Mouse (Mus musculus): Measurements from ENCODE around the gene Zfp706. TPM values are rescaled to one million over a fixed set of nuclear protein-coding genes. Genes with fewer than 3 reads are reported as not detected.

The Zfp706 gene
- total RNA-seq, 1 experiment = 65.1 TPM

GRCm38 (mm10) chr15:36995166-36995565 lies 12.4 kb downstream of the Zfp706 start:
- Histone ChIP-seq H3K4me3 (ENCODE audit: insufficient read depth in 1 of 2, low read depth in 1 of 2, low read length in 2 of 2, poor library complexity in 1 of 2, severe bottlenecking in 1 of 2) (no peak overlapping the region), H3K27ac (ENCODE audit: insufficient read depth, low read depth, low read length, poor library complexity, severe bottlenecking) (no peak overlapping the region), H3K9me3 (ENCODE audit: control insufficient read depth, insufficient read depth, low read depth, low read length) (no peaks in the 10 kb centered on the region; the same call in 1 of the 2 replicates), H3K9ac (ENCODE audit: insufficient read depth, low read depth, low read length, poor library complexity, severe bottlenecking) (no peak overlapping the region), H3K36me3 (ENCODE audit: control insufficient read depth, insufficient read depth, low read length, poor library complexity, severe bottlenecking) (peaks cover 20% of the 10 kb centered on the region), H3K4me1 (ENCODE audit: control insufficient read depth in 2 of 2, insufficient read depth in 2 of 2, low read length in 2 of 2, poor library complexity in 1 of 2) (peaks cover 6 to 10% of the 10 kb centered on the region in 2 experiments; a peak in 3 of 4 replicates)
- in situ Hi-C loops (cut with MboI; ENCODE audit: low sequenced_read_pairs in 2 of 2, unreplicated experiment in 2 of 2) = no loop called here
- no peak for DNase-seq (ENCODE audit: low read depth, low spot score)
- TF ChIP-seq MAFK (IDR thresholded peaks at IDR 0.05; ENCODE audit: insufficient read depth, low read depth, low read length) (no peak), CHD2 (IDR thresholded peaks at IDR 0.05; ENCODE audit: low read depth, low read length) (no peak), ZC3H11A (IDR thresholded peaks at IDR 0.05; ENCODE audit: borderline replicate concordance, low read depth, low read length) (no peak)

- Histone ChIP-seq H3K36me3 (ENCODE audit: control insufficient read depth, insufficient read depth, low read length, poor library complexity, severe bottlenecking) (peaks cover 18% of the 10 kb centered on the region), H3K4me1 (ENCODE audit: control insufficient read depth in 2 of 2, insufficient read depth in 2 of 2, low read length in 2 of 2, poor library complexity in 1 of 2) (peaks cover 6 to 10% of the 10 kb centered on the region in 2 experiments; a peak in 3 of 4 replicates), H3K27ac (ENCODE audit: insufficient read depth, low read depth, low read length, poor library complexity, severe bottlenecking) (no peak overlapping the region; the same call in 1 of the 2 replicates), H3K9me3 (ENCODE audit: control insufficient read depth, insufficient read depth, low read depth, low read length) (no peaks in the 10 kb centered on the region; the same call in 1 of the 2 replicates), H3K9ac (ENCODE audit: insufficient read depth, low read depth, low read length, poor library complexity, severe bottlenecking) (no peak overlapping the region), H3K4me3 (ENCODE audit: insufficient read depth in 1 of 2, low read depth in 1 of 2, low read length in 2 of 2, poor library complexity in 1 of 2, severe bottlenecking in 1 of 2) (no peak overlapping the region)
- TF ChIP-seq CHD2 (IDR thresholded peaks at IDR 0.05; ENCODE audit: low read depth, low read length) (no peak), ZNF384 (IDR thresholded peaks at IDR 0.05; ENCODE audit: low read depth, low read length) (no peak), ZC3H11A (IDR thresholded peaks at IDR 0.05; ENCODE audit: borderline replicate concordance, low read depth, low read length) (no peak), MAFK (IDR thresholded peaks at IDR 0.05; ENCODE audit: insufficient read depth, low read depth, low read length) (no peak), HCFC1 (IDR thresholded peaks at IDR 0.05; ENCODE audit: borderline replicate concordance, insufficient read depth, low read length) (no peak)
- in situ Hi-C loops (cut with MboI; ENCODE audit: low sequenced_read_pairs in 2 of 2, unreplicated experiment in 2 of 2) = no loop called here
- no peak for DNase-seq (ENCODE audit: low read depth, low spot score)
Measured at GRCm38 (mm10) chr15:36994665-36995064, 12.9 kb downstream of the Zfp706 start.

GRCm38 (mm10) chr15:36993435-36994178 lies 14.0 kb downstream of the Zfp706 start:
- Histone ChIP-seq H3K27ac (ENCODE audit: insufficient read depth, low read depth, low read length, poor library complexity, severe bottlenecking) (no peak overlapping the region), H3K9ac (ENCODE audit: insufficient read depth, low read depth, low read length, poor library complexity, severe bottlenecking) (no peak overlapping the region), H3K9me3 (ENCODE audit: control insufficient read depth, insufficient read depth, low read depth, low read length) (no peaks in the 10 kb centered on the region; the same call in 1 of the 2 replicates), H3K36me3 (ENCODE audit: control insufficient read depth, insufficient read depth, low read length, poor library complexity, severe bottlenecking) (peaks cover 16% of the 10 kb centered on the region), H3K4me3 (ENCODE audit: insufficient read depth in 1 of 2, low read depth in 1 of 2, low read length in 2 of 2, poor library complexity in 1 of 2, severe bottlenecking in 1 of 2) (no peak overlapping the region), H3K4me1 (ENCODE audit: control insufficient read depth in 2 of 2, insufficient read depth in 2 of 2, low read length in 2 of 2, poor library complexity in 1 of 2) (peaks cover 4 to 8% of the 10 kb centered on the region in 2 experiments; a peak in 3 of 4 replicates)
- DNase-seq (ENCODE audit: low read depth, low spot score) = no peak
- TF ChIP-seq CHD2 (IDR thresholded peaks at IDR 0.05; ENCODE audit: low read depth, low read length) = no peak
- no peak for TF ChIP-seq MAFK (IDR thresholded peaks at IDR 0.05; ENCODE audit: insufficient read depth, low read depth, low read length)
- no peak for TF ChIP-seq ZC3H11A (IDR thresholded peaks at IDR 0.05; ENCODE audit: borderline replicate concordance, low read depth, low read length)
- no peak for TF ChIP-seq ZNF384 (IDR thresholded peaks at IDR 0.05; ENCODE audit: low read depth, low read length)
- TF ChIP-seq HCFC1 (IDR thresholded peaks at IDR 0.05; ENCODE audit: borderline replicate concordance, insufficient read depth, low read length) = no peak
- in situ Hi-C loops (cut with MboI; ENCODE audit: low sequenced_read_pairs in 2 of 2, unreplicated experiment in 2 of 2) = no loop called here

- no peak for DNase-seq (ENCODE audit: low read depth, low spot score)
- no peak overlapping the region for H3K4me3 ChIP-seq (ENCODE audit: insufficient read depth in 1 of 2, low read depth in 1 of 2, low read length in 2 of 2, poor library complexity in 1 of 2, severe bottlenecking in 1 of 2)
- no peak for TF ChIP-seq HCFC1 (IDR thresholded peaks at IDR 0.05; ENCODE audit: borderline replicate concordance, insufficient read depth, low read length)
- TF ChIP-seq CHD2 (IDR thresholded peaks at IDR 0.05; ENCODE audit: low read depth, low read length) = peak; percentile 50; the same call in 1 of the 2 replicates
- peaks cover 13% of the 10 kb centered on the region for H3K36me3 ChIP-seq (ENCODE audit: control insufficient read depth, insufficient read depth, low read length, poor library complexity, severe bottlenecking)
- H3K9ac ChIP-seq (ENCODE audit: insufficient read depth, low read depth, low read length, poor library complexity, severe bottlenecking) = no peak overlapping the region
- in situ Hi-C loops (cut with MboI; ENCODE audit: low sequenced_read_pairs in 2 of 2, unreplicated experiment in 2 of 2) = no loop called here
- peaks cover 4 to 10% of the 10 kb centered on the region in 2 experiments; a peak in 3 of 4 replicates for H3K4me1 ChIP-seq (ENCODE audit: control insufficient read depth in 2 of 2, insufficient read depth in 2 of 2, low read length in 2 of 2, poor library complexity in 1 of 2)
- no peak overlapping the region; the same call in 1 of the 2 replicates for H3K27ac ChIP-seq (ENCODE audit: insufficient read depth, low read depth, low read length, poor library complexity, severe bottlenecking)
- no peaks in the 10 kb centered on the region; the same call in 1 of the 2 replicates for H3K9me3 ChIP-seq (ENCODE audit: control insufficient read depth, insufficient read depth, low read depth, low read length)
Measured at GRCm38 (mm10) chr15:36991353-36991752, 16.2 kb downstream of the Zfp706 start.

All from ES-E14 (cell line).